Mouse (Mus musculus): ENCODE measurements around the gene Mocs2.

Gene Mocs2

GRCm38 (mm10) chr13:114854428-114854827, 36.4 kb downstream of the Mocs2 start:
- DNase-seq: no peak

DNA sequence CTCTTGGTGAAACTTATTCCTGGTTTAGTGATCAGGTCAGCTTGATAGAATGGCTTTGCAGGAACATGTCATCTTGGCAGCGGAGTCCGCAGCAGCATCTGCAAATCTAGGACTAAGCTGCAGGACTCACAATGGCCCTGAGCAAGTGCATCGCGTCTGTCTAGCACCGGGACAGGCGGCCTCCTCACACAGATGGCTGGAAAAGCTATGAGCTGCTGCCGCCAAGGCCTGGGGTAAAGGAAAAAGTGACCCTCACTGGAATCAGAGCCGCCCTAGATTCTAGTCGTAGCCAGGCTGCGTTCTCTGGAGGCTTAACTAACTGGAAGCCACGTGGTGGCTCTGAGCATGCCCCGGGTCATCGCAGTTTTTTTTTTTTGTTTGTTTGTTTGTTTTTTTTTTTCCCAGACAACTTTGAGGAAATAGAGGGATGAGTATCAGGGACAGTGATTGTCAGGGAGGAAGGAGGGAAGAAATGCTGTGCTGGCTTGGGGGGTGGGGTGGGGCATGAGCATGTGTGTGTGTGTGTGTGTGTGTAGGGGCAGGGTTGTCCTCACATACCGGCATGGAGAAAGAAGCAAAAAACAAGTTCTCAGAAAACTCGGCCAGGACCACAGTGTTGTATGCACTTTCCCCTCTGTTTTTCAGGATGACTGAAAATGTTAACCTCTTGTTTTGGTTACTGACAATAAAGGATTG, 37.7 kb downstream of the Mocs2 start:
- DNase-seq: no peak

DNA sequence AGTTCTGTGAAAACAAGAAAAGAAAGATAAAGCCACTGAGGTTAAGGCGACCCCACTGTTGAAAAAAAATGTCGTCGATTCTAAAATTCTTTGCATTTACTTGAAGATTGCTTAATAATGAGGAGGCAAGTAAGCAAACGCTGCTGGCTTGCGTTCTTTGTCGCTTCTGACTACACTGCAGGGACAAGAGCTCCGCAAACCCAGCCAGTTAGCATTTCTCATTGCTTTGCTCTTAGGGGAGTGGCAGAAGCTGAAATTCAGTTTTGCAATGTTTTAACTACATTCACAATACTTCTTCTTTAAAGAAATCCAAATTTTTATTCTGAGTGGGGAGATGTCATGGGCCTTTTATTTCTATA, 38.2 kb downstream of the Mocs2 start:
- DNase-seq: no peak

- DNase-seq: no peak
These were observed 39.5 kb downstream of the Mocs2 start for GRCm38 (mm10) chr13:114857525-114857924.

DNA sequence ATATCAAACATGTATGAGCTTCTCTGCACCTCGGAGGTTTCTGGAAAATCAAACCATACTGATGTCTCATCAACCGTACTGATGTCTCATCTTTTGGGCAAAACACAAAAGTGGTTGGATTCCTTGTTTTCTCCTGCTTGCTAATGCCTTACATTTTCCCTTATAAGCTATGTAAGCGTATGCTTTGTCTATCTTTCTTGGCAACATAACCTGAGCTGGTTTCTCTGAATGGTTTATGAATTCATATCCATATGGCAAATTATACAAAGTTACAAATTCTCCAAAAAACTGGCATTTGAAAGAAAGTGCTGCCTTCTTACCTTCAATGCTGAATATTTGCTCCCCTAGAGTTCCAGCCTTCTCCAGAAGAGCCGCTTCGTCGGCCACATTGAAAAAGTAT, 56.7 kb downstream of the Mocs2 start:
- DNase-seq: no peak

GRCm38 (mm10) chr13:114876005-114876520, 58.0 kb downstream of the Mocs2 start:
- no peak for DNase-seq

DNA sequence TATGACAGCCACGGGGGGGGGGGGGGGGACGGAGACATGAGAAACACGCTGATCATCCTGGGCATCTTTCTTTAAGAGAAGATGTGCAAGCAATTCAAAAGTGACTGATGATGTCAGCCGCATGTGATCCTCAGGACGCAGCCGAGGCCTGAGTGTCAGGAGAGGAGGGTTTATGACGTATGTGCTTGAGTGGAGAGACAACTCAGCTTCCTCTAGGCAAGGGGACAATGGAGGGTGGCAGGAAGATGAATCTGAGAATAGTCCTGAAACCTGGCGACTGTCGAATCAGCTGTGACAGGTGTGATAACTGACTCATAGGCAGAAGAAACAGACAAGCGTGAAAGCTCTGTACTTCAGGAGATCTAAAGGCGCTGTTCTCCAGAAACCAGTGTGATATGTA, 60.6 kb downstream of the Mocs2 start:
- no peak for DNase-seq
